Mouse (Mus musculus): ENCODE results near the gene Hunk. TPM values are rescaled to one million over a fixed set of nuclear protein-coding genes. Genes with fewer than 3 reads are reported as not detected.
A peak's percentile ranks its signal among the peaks of the same experiment; 100 is the strongest.

The Hunk gene
- polyA plus RNA-seq, 1 experiment from 2014 or later: 22.2 TPM

- peaks cover 54% of the 10 kb centered on the region for H3K36me3 ChIP-seq
- 96% methylated on average over 12 of the region's 12 CpGs for WGBS
These were observed 47.7 kb downstream of the Hunk start for GRCm38 (mm10) chr16:90433551-90433950.

GRCm38 (mm10) chr16:90435231-90435630 is 49.4 kb downstream of the Hunk start:
- Histone ChIP-seq H3K27me3 (no peaks in the 10 kb centered on the region), H3K9me3 (peaks cover 7% of the 10 kb centered on the region; the same call in 1 of the 2 replicates), H3K36me3 (peaks cover 70% of the 10 kb centered on the region), H3K4me3 (replicated peaks) (no peak overlapping the region), H3K4me2 (no peak overlapping the region), H3K27ac (no peak overlapping the region), H3K4me1 (replicated peaks) (peaks cover 39% of the 10 kb centered on the region), H3K9ac (replicated peaks) (no peak overlapping the region)
- ATAC-seq (ENCODE audit: insufficient number of reproducible peaks, insufficient read depth, low FRiP score, low TSS enrichment, low read depth): no peak
- WGBS: 61% methylated on average over 4 of the region's 4 CpGs

More at GRCm38 (mm10) chr16:90433551-90433950, 47.7 kb downstream of the Hunk start:
- Histone ChIP-seq H3K4me2 (no peak overlapping the region), H3K4me3 (replicated peaks) (no peak overlapping the region), H3K27me3 (no peaks in the 10 kb centered on the region), H3K9ac (replicated peaks) (no peak overlapping the region), H3K9me3 (peaks cover 7% of the 10 kb centered on the region; the same call in 1 of the 2 replicates), H3K4me1 (replicated peaks) (peaks cover 51% of the 10 kb centered on the region), H3K27ac (no peak overlapping the region)
- ATAC-seq (ENCODE audit: insufficient number of reproducible peaks, insufficient read depth, low FRiP score, low TSS enrichment, low read depth): no peak

GRCm38 (mm10) chr16:90437276-90437675 is 51.5 kb downstream of the Hunk start:
- Histone ChIP-seq H3K9me3 (peaks cover 7% of the 10 kb centered on the region; the same call in 1 of the 2 replicates), H3K4me2 (no peak overlapping the region), H3K36me3 (peaks cover 78% of the 10 kb centered on the region), H3K27ac (no peak overlapping the region), H3K4me3 (replicated peaks) (no peak overlapping the region), H3K27me3 (no peaks in the 10 kb centered on the region), H3K4me1 (replicated peaks) (peaks cover 33% of the 10 kb centered on the region), H3K9ac (replicated peaks) (no peak overlapping the region)
- ATAC-seq (ENCODE audit: insufficient number of reproducible peaks, insufficient read depth, low FRiP score, low TSS enrichment, low read depth): no peak
- whole genome bisulfite sequencing: 29% methylated on average over 5 of the region's 5 CpGs

GRCm38 (mm10) chr16:90439493-90439892 is 53.7 kb downstream of the Hunk start:
- no peaks in the 10 kb centered on the region for H3K9me3 ChIP-seq
- no peak overlapping the region for H3K9ac ChIP-seq (replicated peaks)
- H3K27ac ChIP-seq: no peak overlapping the region
- no peak overlapping the region for H3K4me3 ChIP-seq (replicated peaks)
- peaks cover 46% of the 10 kb centered on the region for H3K4me1 ChIP-seq (replicated peaks)
- H3K4me2 ChIP-seq: no peak overlapping the region
- H3K36me3 ChIP-seq: peaks cover 61% of the 10 kb centered on the region
- H3K27me3 ChIP-seq: no peaks in the 10 kb centered on the region
- 88% methylated on average over 6 of the region's 6 CpGs for WGBS
- no peak for ATAC-seq (ENCODE audit: insufficient number of reproducible peaks, insufficient read depth, low FRiP score, low TSS enrichment, low read depth)

- no peak for ATAC-seq (ENCODE audit: insufficient number of reproducible peaks, insufficient read depth, low FRiP score, low TSS enrichment, low read depth)
- H3K4me1 ChIP-seq (replicated peaks): peaks cover 39% of the 10 kb centered on the region
- H3K36me3 ChIP-seq: peaks cover 53% of the 10 kb centered on the region
- H3K27me3 ChIP-seq: no peaks in the 10 kb centered on the region
- no peak overlapping the region for H3K27ac ChIP-seq
- H3K9me3 ChIP-seq: no peaks in the 10 kb centered on the region
- 87% methylated on average over 10 of the region's 10 CpGs for WGBS
- H3K9ac ChIP-seq (replicated peaks): no peak overlapping the region
- no peak overlapping the region for H3K4me2 ChIP-seq
- H3K4me3 ChIP-seq (replicated peaks): no peak overlapping the region
These were observed 54.8 kb downstream of the Hunk start for GRCm38 (mm10) chr16:90440654-90441053.

GRCm38 (mm10) chr16:90442991-90443390 is 57.2 kb downstream of the Hunk start:
- no peak overlapping the region for H3K9ac ChIP-seq (replicated peaks)
- peaks cover 55% of the 10 kb centered on the region for H3K36me3 ChIP-seq
- 42% methylated on average over 6 of the region's 6 CpGs for WGBS
- no peak for ATAC-seq (ENCODE audit: insufficient number of reproducible peaks, insufficient read depth, low FRiP score, low TSS enrichment, low read depth)
- H3K9me3 ChIP-seq: no peaks in the 10 kb centered on the region
- no peak overlapping the region for H3K27ac ChIP-seq
- no peak overlapping the region for H3K4me2 ChIP-seq
- peaks cover 21% of the 10 kb centered on the region for H3K4me1 ChIP-seq (replicated peaks)
- H3K4me3 ChIP-seq (replicated peaks): no peak overlapping the region
- H3K27me3 ChIP-seq: no peaks in the 10 kb centered on the region

GRCm38 (mm10) chr16:90453197-90453596 is 67.4 kb downstream of the Hunk start:
- Histone ChIP-seq H3K9me3 (no peaks in the 10 kb centered on the region), H3K9ac (replicated peaks) (no peak overlapping the region), H3K27ac (peak overlapping the region; percentile 82), H3K4me2 (peak overlapping the region; percentile 26), H3K4me3 (replicated peaks) (no peak overlapping the region), H3K36me3 (peaks cover 54% of the 10 kb centered on the region), H3K4me1 (replicated peaks) (peaks cover 50% of the 10 kb centered on the region), H3K27me3 (no peaks in the 10 kb centered on the region)
- no peak for ATAC-seq (ENCODE audit: insufficient number of reproducible peaks, insufficient read depth, low FRiP score, low TSS enrichment, low read depth)
- WGBS: 29% methylated on average over 11 of the region's 11 CpGs

GRCm38 (mm10) chr16:90456495-90457125 is 70.8 kb downstream of the Hunk start:
- Histone ChIP-seq H3K36me3 (peaks cover 52% of the 10 kb centered on the region), H3K27ac (0 out of 2 replicates have a peak overlapping the region, but pooled peaks have one; percentile 7), H3K27me3 (no peaks in the 10 kb centered on the region), H3K4me2 (no peak overlapping the region), H3K9ac (replicated peaks) (no peak overlapping the region), H3K9me3 (no peaks in the 10 kb centered on the region), H3K4me3 (replicated peaks) (no peak overlapping the region), H3K4me1 (replicated peaks) (peaks cover 62% of the 10 kb centered on the region)
- WGBS: 79% methylated on average over 7 of the region's 7 CpGs
- ATAC-seq (ENCODE audit: insufficient number of reproducible peaks, insufficient read depth, low FRiP score, low TSS enrichment, low read depth): no peak

- Histone ChIP-seq H3K9me3 (no peaks in the 10 kb centered on the region), H3K4me3 (replicated peaks) (no peak overlapping the region), H3K27ac (peak overlapping the region; percentile 42), H3K27me3 (no peaks in the 10 kb centered on the region), H3K4me1 (replicated peaks) (peaks cover 46% of the 10 kb centered on the region), H3K4me2 (no peak overlapping the region), H3K36me3 (peaks cover 66% of the 10 kb centered on the region), H3K9ac (replicated peaks) (no peak overlapping the region)
- WGBS: 48% methylated on average over 11 of the region's 11 CpGs
- no peak for ATAC-seq (ENCODE audit: insufficient number of reproducible peaks, insufficient read depth, low FRiP score, low TSS enrichment, low read depth)
These were observed 73.2 kb downstream of the Hunk start for GRCm38 (mm10) chr16:90458899-90459610.

- Histone ChIP-seq H3K4me3 (replicated peaks) (no peak overlapping the region), H3K36me3 (peaks cover 66% of the 10 kb centered on the region), H3K4me2 (no peak overlapping the region), H3K9ac (replicated peaks) (no peak overlapping the region), H3K27ac (no peak overlapping the region; the same call in 1 of the 2 replicates), H3K9me3 (peaks cover 4% of the 10 kb centered on the region; the same call in 1 of the 2 replicates), H3K27me3 (no peaks in the 10 kb centered on the region), H3K4me1 (replicated peaks) (peaks cover 44% of the 10 kb centered on the region)
- no peak for ATAC-seq (ENCODE audit: insufficient number of reproducible peaks, insufficient read depth, low FRiP score, low TSS enrichment, low read depth)
- 46% methylated on average over 11 of the region's 11 CpGs for WGBS
These were observed 75.6 kb downstream of the Hunk start for GRCm38 (mm10) chr16:90461304-90461905.

- Histone ChIP-seq H3K36me3 (peaks cover 66% of the 10 kb centered on the region), H3K4me2 (no peak overlapping the region), H3K4me1 (replicated peaks) (peaks cover 43% of the 10 kb centered on the region), H3K27ac (peak overlapping the region; percentile 31), H3K9ac (replicated peaks) (no peak overlapping the region), H3K9me3 (peaks cover 6% of the 10 kb centered on the region; the same call in 1 of the 2 replicates), H3K27me3 (no peaks in the 10 kb centered on the region), H3K4me3 (replicated peaks) (no peak overlapping the region)
- WGBS: 67% methylated on average over 11 of the region's 11 CpGs
- no peak for ATAC-seq (ENCODE audit: insufficient number of reproducible peaks, insufficient read depth, low FRiP score, low TSS enrichment, low read depth)
These were observed 77.0 kb downstream of the Hunk start for GRCm38 (mm10) chr16:90462728-90463275.
